Mouse (Mus musculus) macrophage (primary cell): ENCODE data around the gene Zc3h14. TPM values are rescaled to one million over a fixed set of nuclear protein-coding genes. Genes with fewer than 3 reads are reported as not detected.

Source experiments
- H3K27ac ChIP-seq: fragments of 350-480 bp; formaldehyde crosslinking; 2 replicates; pipeline ENCODE4 v1.9.0; 2021
- H3K36me3 ChIP-seq: fragments of 350-480 bp; formaldehyde crosslinking; 2 replicates; pipeline ENCODE4 v1.9.0; 2021; ENCODE audit errors: inconsistent target
- H3K4me3 ChIP-seq: fragments of 350-480 bp; formaldehyde crosslinking; 2 replicates; pipeline ENCODE4 v1.9.0; 2021; ENCODE audit errors: inconsistent target
- H3K79me2 ChIP-seq: fragments of 350-480 bp; formaldehyde crosslinking; 2 replicates; pipeline ENCODE4 v1.9.0; 2021; ENCODE audit errors: inconsistent target
- WGBS: methylation state at CpG from one replicate; pipeline ENCODE4 v1.1.7; 2026; ENCODE audit warnings: inconsistent platforms; ENCODE audit not compliant: missing documents; 5-methylcytosine and 5-hydroxymethylcytosine counted together
- polyA plus RNA-seq: library from polyadenylated mRNA; stranded (reverse); fragments of 250-400 nt; gene quantifications from 3 replicates; pipeline ENCODE4 v1.2.4, GENCODE M21; 2018; ENCODE audit warnings: inconsistent platforms
- total RNA-seq, 78 experiments: library from RNA; depleted of rRNA; stranded (reverse); fragments of 250-400 nt; gene quantifications; 1 replicate in 9 of 78; 2 replicates in 24 of 78; 3 replicates in 43 of 78; 4 replicates in 2 of 78; pipeline ENCODE4 v1.2.4; 2018; ENCODE audit warnings: inconsistent platforms in 56 of 78

Zc3h14 gene
- 100 to 1,000 TPM in 9 of 26 experiments, 10 to 100 TPM in 17; 26.4 to 162 (median 92.0) TPM for total RNA-seq (2018; cell fraction: chromatin; rRNA removed)
- 10 to 100 TPM; 37.2 to 55.8 (median 44.1) TPM for total RNA-seq (2018; cell fraction: cytosol; rRNA removed)
- total RNA-seq (2018; cell fraction: nucleus; rRNA removed): 10 to 100 TPM; 22.3 to 98.1 (median 57.0) TPM
- polyA plus RNA-seq: 40.5 to 58.9 TPM (median 43.7 TPM) in 3 replicates

DNA sequence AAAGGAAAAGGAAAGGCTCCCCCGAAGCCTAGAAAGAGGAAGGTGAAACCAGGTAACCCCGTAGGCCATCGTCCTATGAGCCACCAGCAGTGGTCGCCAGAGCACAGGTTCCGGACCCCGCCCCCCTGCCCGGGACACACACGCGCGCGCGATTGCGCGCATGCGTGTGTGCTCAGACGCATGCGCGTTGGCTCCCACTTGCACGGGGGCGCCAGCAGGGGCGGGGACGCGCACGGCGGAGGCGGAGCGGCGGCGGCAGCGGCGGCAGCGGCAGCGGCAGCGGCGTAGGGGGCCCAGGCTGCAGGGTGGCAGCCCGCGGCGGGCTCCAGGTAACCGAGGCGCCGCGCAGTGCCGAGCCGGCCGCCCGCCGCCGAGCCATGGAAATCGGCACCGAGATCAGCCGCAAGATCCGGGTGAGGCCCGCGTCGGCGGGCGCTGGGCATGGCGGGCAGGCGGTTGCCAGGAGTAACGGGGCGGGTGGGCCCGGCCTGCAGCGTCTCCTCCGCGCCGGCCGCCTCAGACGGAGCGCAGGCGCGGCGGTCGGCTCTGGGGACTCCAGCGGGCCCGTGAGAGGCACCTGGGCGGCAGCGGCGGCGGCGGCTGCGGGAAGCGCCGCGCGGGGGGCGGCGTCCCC lies at the start of gene Zc3h14:
TSS of gene Zc3h14 (plus strand) at position 219 of the 634 bp plus-strand sequence.
- no peak within 1 kb of the TSS for H3K27ac ChIP-seq
- peaks cover 47% of the 10 kb centered on the region for H3K79me2 ChIP-seq
- WGBS: under 1% methylated on average over 69 of the region's 87 CpGs
- H3K4me3 ChIP-seq: peak within 1 kb of the TSS; percentile 67
- H3K36me3 ChIP-seq: no peaks in the 10 kb centered on the region

DNA sequence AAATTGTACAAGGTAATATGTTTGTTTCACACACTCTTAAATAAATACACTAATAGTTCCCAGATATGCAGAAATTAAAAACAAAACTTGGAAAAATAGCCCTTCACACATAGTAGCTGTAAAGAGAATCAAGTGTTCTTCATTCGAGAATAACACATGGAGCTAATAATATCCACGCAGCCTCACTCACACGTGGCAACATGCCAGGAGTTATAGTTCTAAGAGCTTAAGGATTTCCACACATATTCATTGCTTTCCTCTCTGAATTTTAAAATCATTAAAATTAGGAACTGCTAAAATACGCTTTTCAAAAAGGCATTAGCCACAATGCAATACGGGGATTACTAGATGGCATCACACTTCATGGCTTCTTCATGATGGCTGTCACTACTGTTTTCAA lies 49.6 kb upstream of the Zc3h14 start:
- Histone ChIP-seq H3K27ac (no peak overlapping the region), H3K79me2 (no peaks in the 10 kb centered on the region), H3K36me3 (no peaks in the 10 kb centered on the region), H3K4me3 (no peak overlapping the region)
- 74% methylated on average over 5 of the region's 5 CpGs for WGBS

DNA sequence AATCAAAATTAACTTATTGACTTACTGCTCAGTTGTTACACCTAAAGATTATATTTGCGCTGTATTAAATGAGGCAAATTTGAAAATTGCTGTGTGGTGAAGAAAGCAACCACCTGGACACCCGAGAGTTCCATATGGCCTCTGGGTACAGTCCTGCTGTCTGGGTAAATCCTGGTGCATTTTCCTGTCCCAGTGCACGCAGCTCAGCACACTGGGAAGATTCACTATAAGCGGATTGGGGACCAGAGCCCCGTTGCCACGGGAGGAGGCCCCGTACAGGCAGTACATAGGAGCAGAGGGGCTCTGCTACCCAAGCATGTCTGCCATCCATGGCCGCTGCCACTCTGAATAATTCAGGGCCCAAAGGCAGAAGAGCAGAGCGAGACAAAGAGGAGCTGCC lies 45.2 kb upstream of the Zc3h14 start:
- Histone ChIP-seq H3K79me2 (no peaks in the 10 kb centered on the region), H3K4me3 (no peak overlapping the region), H3K36me3 (no peaks in the 10 kb centered on the region), H3K27ac (no peak overlapping the region)
- WGBS: 97% methylated on average over 9 of the region's 9 CpGs

DNA sequence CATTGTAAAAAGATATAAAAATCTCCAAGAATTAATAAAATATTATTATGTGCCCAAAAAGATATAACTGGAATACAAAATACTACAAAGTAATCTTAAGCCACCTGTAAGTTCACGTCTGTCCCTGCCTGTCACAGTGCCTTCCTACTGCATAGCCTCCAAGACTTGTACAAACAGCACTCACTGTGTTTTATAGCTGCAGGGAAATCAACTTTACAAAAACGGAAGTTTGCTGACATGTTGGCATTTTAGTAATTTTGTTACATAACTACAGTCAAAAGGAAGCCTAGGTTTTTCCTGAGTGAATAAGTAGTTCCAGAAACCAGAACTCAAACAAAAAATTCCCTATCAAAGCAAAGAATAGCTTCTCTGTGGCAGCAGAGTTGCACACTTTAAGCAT lies 43.2 kb upstream of the Zc3h14 start:
- 8% methylated on average over 2 of the region's 2 CpGs for WGBS
- Histone ChIP-seq H3K79me2 (no peaks in the 10 kb centered on the region), H3K36me3 (no peaks in the 10 kb centered on the region), H3K27ac (peak overlapping the region; percentile 28), H3K4me3 (no peak overlapping the region)

DNA sequence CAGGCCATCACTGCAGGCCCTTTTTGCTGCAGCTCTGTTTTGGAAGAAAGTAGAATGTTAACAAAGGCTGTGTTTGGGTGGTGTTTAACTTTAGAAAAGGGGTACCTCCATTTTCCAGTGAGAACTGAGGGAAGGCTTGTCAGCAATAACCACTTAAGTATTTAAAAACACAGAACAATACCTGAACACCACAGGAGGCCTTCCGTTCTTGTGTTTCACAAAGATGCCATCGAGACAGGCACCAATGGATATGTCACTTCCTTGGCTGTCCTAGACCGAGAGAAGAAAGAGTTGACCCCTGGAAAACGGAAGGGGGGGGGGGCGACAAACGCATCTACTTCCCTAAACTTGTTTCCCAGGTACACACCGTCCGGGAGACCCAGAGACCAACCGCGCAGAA lies 42.8 kb upstream of the Zc3h14 start:
- 50% methylated on average over 9 of the region's 10 CpGs for WGBS
- Histone ChIP-seq H3K79me2 (no peaks in the 10 kb centered on the region), H3K4me3 (no peak overlapping the region), H3K27ac (peak overlapping the region; percentile 28), H3K36me3 (no peaks in the 10 kb centered on the region)

DNA sequence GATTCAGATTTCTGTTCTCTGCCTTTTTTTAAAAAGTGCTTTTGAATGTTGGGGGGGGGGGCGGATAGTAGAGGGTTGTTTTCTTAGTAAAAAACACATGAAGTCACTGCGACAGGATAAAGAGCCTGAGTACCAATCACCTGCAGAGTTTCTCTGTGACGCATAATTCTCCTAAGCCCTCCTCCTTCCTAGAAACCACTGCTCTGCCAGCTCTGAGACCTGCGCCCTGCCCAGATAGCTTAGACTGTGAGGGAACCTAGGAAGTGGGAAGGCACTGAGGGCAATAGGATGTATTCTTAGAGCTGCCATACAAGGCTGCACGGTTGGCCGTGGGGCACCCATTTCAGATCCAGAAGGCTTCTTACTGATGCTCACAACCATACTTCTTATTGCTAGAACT lies 33.9 kb upstream of the Zc3h14 start:
- Histone ChIP-seq H3K4me3 (no peak overlapping the region), H3K27ac (no peak overlapping the region), H3K36me3 (no peaks in the 10 kb centered on the region), H3K79me2 (no peaks in the 10 kb centered on the region)
- 88% methylated on average over 6 of the region's 6 CpGs for WGBS

DNA sequence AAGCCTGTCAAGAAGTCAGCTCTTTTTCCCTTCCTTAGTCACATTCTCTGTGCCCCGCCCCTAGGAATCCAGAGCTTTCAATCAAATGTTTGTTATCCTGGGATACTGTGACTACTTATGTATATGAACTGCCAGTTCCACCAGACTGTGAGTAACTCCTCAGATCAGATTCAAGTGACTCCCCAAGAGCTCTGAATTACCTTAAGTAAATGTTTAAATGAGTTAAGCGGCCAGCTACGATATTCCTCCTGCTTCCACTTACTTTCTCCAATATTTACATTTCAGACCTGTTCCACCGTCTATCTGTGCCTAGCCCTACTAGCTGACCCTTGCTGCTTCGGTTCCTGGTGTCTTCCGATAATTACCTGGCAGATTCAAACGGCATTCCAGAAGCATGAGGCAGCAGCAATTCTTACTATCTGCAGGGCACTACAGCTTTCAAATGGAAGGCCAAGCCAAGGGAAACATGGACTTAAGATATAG lies 33.1 kb upstream of the Zc3h14 start:
- H3K36me3 ChIP-seq: no peaks in the 10 kb centered on the region
- no peak overlapping the region for H3K4me3 ChIP-seq
- H3K27ac ChIP-seq: no peak overlapping the region
- no peaks in the 10 kb centered on the region for H3K79me2 ChIP-seq
- 94% methylated on average over 7 of the region's 7 CpGs for WGBS

DNA sequence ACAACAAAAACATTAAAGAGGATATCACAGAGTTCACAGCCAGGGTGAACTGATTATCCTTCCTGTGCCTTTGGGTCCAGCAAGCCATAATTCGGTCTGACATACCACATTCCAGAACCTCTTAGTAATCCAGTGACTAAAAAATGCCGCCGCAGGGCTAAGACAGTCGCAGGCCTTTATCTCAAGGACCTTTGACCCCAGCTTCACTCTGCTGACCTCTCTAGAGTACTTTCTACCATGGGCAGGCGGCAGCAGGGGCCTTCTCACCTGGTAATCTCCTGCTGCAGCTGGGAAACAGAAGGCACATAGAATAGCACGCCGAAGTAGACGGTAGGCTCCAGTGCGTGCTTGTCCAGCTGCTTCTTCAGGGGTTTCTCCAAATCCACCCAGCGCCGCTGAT lies 32.0 kb upstream of the Zc3h14 start:
- H3K36me3 ChIP-seq: no peaks in the 10 kb centered on the region
- H3K79me2 ChIP-seq: no peaks in the 10 kb centered on the region
- H3K27ac ChIP-seq: no peak overlapping the region
- 87% methylated on average over 11 of the region's 11 CpGs for WGBS
- H3K4me3 ChIP-seq: no peak overlapping the region

DNA sequence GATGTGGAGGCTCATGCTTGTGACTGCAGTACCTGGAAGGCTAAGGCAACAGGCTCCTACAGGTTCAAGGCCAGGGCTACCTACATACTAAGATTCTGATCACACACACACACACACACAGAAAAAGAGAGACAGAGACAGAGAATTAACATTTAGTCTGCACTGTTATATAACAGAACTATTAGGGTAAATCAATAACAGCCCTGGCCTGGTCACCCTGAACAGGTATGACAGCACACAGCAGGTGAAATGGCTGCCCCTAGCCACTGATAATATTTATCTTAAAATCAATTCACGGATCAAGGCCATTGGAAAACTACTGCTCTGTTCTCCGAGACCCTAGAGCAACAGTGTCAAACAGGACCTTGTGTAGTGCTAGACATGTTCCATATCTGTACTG lies 30.6 kb upstream of the Zc3h14 start:
- Histone ChIP-seq H3K27ac (no peak overlapping the region), H3K36me3 (no peaks in the 10 kb centered on the region), H3K4me3 (no peak overlapping the region), H3K79me2 (no peaks in the 10 kb centered on the region)
- 92% methylated on average over 2 of the region's 2 CpGs for WGBS

DNA sequence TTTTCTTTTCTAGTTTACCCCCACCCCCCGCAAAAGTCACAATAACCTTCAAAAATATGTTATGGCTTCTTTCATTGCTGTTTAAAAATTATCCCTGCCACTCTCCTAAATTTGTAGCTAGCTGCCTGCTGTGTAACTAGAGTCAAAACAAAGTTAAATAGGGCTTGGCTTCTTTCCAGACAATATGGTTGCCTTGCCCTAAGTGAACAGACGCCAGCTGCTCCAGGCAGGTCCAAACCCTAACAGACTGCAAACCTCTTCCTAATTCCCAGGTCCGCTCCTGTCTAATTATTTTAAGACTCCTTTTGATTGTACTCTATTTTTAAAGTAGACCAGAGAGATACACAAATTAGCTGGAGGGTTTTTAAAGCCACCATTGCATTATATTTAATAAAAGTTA lies 26.1 kb upstream of the Zc3h14 start:
- Histone ChIP-seq H3K79me2 (no peaks in the 10 kb centered on the region), H3K4me3 (no peak overlapping the region), H3K27ac (no peak overlapping the region), H3K36me3 (no peaks in the 10 kb centered on the region)
- 96% methylated on average over 3 of the region's 3 CpGs for WGBS

DNA sequence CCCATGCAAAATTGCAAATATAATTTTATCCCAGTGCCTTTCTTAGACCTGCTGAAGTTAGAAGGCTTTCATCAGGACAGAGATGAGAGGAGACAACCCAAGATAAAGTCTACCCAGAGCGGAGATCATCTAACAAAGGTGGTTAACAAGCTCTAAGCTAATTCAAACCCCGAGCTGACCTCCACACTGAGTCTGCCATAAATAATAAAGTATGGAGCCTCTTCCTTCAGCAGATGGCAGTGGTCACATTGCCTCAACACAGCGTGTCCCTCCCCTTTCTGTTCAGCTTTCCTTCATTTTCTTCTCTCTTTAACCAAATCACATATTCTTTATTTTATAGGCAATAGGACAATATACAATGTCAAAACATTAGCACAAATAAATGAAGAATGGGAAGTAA lies 25.7 kb upstream of the Zc3h14 start:
- Histone ChIP-seq H3K27ac (no peak overlapping the region), H3K4me3 (no peak overlapping the region), H3K36me3 (no peaks in the 10 kb centered on the region), H3K79me2 (no peaks in the 10 kb centered on the region)
- 95% methylated on average over 2 of the region's 3 CpGs for WGBS

DNA sequence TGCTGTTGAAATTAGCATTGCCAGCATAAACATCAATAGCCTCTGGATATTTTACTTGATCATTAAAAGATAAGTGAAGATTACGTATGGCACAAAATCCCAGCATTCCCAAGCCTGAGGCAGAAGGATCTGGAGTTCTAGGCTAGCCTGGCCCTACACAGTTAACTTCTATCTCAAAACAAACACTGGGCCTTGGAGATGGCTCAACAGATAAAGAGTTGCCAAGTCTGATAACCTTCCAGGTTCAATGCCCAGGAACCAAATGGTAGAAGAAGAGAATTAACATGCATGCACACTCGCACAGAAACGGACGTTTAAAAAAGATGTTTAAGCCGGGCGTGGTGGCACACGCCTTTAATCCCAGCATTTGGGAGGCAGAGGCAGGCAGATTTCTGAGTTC lies 22.5 kb upstream of the Zc3h14 start:
- Histone ChIP-seq H3K36me3 (no peaks in the 10 kb centered on the region), H3K4me3 (no peak overlapping the region), H3K79me2 (no peaks in the 10 kb centered on the region), H3K27ac (no peak overlapping the region)
- 96% methylated on average over 7 of the region's 7 CpGs for WGBS

DNA sequence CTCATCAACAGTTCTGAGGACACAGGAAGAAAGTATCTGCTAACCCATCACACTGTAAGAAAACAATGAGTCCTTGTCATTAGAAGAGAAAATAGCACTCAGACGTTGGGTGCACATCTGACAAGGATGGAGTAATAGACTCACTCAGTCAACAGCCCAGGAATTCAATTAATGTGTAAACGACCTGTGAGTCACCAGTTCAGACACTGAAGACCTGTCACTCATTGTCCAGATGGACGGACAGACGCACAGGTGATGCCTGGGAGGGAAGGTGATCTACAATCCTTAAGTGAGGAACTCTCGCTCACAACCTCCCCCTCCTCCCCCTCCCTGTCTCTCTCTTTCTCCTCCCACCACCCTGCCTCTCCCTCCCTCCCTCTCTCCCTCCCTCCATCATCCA lies 21.8 kb upstream of the Zc3h14 start:
- H3K79me2 ChIP-seq: no peaks in the 10 kb centered on the region
- WGBS: 91% methylated on average over 5 of the region's 5 CpGs
- no peaks in the 10 kb centered on the region for H3K36me3 ChIP-seq
- H3K4me3 ChIP-seq: no peak overlapping the region
- H3K27ac ChIP-seq: no peak overlapping the region

DNA sequence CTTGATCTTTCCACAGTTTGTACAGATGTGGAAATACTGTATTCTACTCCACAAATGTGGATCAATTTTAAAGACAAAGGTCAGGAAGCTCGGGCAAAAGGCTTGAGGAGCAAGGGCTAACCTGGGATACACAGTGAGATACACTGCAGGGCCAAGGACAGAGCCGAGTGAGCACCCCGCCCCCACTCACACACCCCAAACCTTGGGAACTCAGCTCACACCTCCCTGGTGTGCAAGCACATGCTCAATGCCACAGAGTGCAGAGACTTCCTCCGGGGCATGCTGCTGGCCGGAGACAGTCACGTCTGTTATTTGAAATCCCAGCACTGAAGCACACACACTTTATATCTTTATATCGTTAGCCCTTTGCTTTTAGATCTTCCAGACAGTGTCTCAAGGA lies 20.7 kb upstream of the Zc3h14 start:
- 93% methylated on average over 4 of the region's 7 CpGs for WGBS
- no peaks in the 10 kb centered on the region for H3K36me3 ChIP-seq
- no peaks in the 10 kb centered on the region for H3K79me2 ChIP-seq
- no peak overlapping the region for H3K4me3 ChIP-seq
- H3K27ac ChIP-seq: no peak overlapping the region

DNA sequence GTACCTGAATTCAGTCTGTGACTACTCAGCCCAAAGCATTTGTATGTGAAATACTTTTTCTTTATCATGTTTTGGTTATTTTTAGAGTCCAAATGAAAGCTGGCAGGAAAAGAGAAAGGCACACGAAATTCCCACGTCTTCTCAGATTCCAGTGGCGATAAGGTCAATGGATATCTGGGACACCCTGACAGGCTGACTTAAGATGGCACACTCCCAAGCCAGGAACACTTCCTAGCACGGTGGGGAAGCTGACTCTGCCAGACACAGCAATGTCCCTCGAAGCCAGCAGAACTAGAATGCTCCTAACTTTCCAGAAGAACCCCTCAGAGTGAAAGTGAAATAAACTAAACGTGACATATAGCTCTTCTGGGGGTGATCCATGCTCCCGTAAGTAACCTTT lies 19.6 kb upstream of the Zc3h14 start:
- WGBS: 82% methylated on average over 7 of the region's 7 CpGs
- Histone ChIP-seq H3K79me2 (no peaks in the 10 kb centered on the region), H3K36me3 (no peaks in the 10 kb centered on the region), H3K4me3 (no peak overlapping the region), H3K27ac (no peak overlapping the region)

DNA sequence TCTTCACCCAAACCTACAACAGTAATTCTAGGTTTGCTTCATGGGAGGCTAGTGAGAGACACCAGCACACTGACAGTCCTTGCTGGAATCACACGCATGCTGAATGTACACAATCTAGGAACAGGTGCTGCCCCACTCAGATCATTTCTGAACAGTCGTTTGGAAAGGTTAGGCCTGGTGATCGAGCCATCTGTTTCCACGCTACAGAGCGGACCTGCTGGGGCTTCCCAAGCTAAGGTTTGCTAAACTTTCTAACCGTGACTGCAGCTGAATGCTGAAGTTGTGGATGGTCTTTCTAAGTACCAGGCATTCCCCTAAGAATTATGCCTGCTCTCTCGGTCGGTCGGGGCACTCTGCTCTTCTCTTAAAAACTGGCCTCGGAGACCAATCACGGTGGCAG lies 16.1 kb upstream of the Zc3h14 start:
- H3K36me3 ChIP-seq: no peaks in the 10 kb centered on the region
- no peaks in the 10 kb centered on the region for H3K79me2 ChIP-seq
- no peak overlapping the region for H3K4me3 ChIP-seq
- no peak overlapping the region for H3K27ac ChIP-seq
- 94% methylated on average over 11 of the region's 11 CpGs for WGBS
